Comparison of ENCODE assay signal across 16 mouse cellular contexts in the genomic region with DNA sequence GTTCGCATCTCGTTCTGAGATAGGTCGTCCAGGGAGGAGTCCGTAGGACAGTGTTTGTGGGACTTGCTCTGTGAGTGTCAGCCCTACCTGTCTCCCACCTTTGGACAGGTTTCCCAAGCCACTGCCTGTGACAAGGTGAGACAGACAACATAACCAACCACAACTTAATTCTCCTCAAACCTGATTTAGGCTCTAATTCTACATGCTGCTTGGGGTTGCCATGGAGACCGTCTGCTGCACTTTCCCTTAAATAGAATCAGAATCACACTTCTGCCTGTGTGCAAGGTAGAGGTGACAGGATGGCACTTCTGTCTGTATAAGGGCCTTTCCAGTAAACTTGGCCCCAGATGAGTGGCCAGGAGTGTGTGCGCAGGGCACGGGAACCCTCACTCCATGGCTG.
A peak's percentile ranks its signal among the peaks of the same experiment; 100 is the strongest.
DNase-seq lines count a peak whose midpoint lies in the region; ATAC-seq and TF ChIP-seq lines count a peak whose summit lies in the region.
"Had no signal": no experiment of that assay in that cellular context is flagged by ENCODE, and none has a peak within 500 bp of the region (broad histone marks: within the 10 kb centered on the region; RNA-seq: fewer than 3 reads in every experiment).

No protein-coding gene starts in this region.

- ATAC-seq in hindbrain, postnatal 0 days = peak; percentile 8; the same call in 1 of the 2 replicates
- peak; percentile 50; the same call in 1 of the 2 replicates for ATAC-seq in forebrain, embryonic 14.5 days
- no peak for ATAC-seq in megakaryocyte, adult 5-6 weeks (ENCODE audit: poor library complexity, severe bottlenecking)
- ATAC-seq in lung, postnatal 0 days = no peak

- no peaks in the 10 kb centered on the region for H3K27me3 ChIP-seq in hindbrain, postnatal 0 days (ENCODE audit: insufficient read depth, low read length)
- H3K27me3 ChIP-seq in hindbrain, embryonic 10.5 days (ENCODE audit: insufficient read depth, poor library complexity, severe bottlenecking) = peaks cover 42% of the 10 kb centered on the region
- H3K27me3 ChIP-seq in forebrain, embryonic 14.5 days (replicated peaks; ENCODE audit: control insufficient read depth, insufficient read depth, low read length) = no peaks in the 10 kb centered on the region
- no peaks in the 10 kb centered on the region for H3K27me3 ChIP-seq in lung, postnatal 0 days (replicated peaks; ENCODE audit: insufficient read depth, low read length)
- H3K27me3 ChIP-seq: neural tube, embryonic 13.5 days had no signal

- WGBS in hindbrain, postnatal 0 days = 69% methylated on average over 7 of the region's 7 CpGs
- 93% methylated on average over 7 of the region's 7 CpGs for WGBS in hindbrain, embryonic 10.5 days
- WGBS in forebrain, embryonic 14.5 days = 84% methylated on average over 7 of the region's 7 CpGs
- 64% methylated on average over 7 of the region's 7 CpGs for WGBS in lung, postnatal 0 days

- intact Hi-C loops in left cerebral cortex, adult 2 months (cut with DNase I) = no loop called here

- H3K4me1 ChIP-seq in hindbrain, postnatal 0 days (ENCODE audit: insufficient read depth, low read length) = peaks cover 20% of the 10 kb centered on the region
- peaks cover 51% of the 10 kb centered on the region for H3K4me1 ChIP-seq in hindbrain, embryonic 10.5 days (replicated peaks)
- peaks cover 4% of the 10 kb centered on the region; the same call in 1 of the 2 replicates for H3K4me1 ChIP-seq in forebrain, embryonic 14.5 days (ENCODE audit: control insufficient read depth, insufficient read depth, low read length)
- H3K4me1 ChIP-seq in lung, postnatal 0 days (ENCODE audit: insufficient read depth, low read depth, low read length) = peaks cover 6% of the 10 kb centered on the region

- no peaks in the 10 kb centered on the region for H3K36me3 ChIP-seq in hindbrain, postnatal 0 days (ENCODE audit: insufficient read depth, low read length)
- H3K36me3 ChIP-seq in hindbrain, embryonic 10.5 days = no peaks in the 10 kb centered on the region
- no peaks in the 10 kb centered on the region for H3K36me3 ChIP-seq in forebrain, embryonic 14.5 days (ENCODE audit: control insufficient read depth, insufficient read depth, low read length)
- no peaks in the 10 kb centered on the region for H3K36me3 ChIP-seq in lung, postnatal 0 days (ENCODE audit: insufficient read depth, low read length)
- H3K36me3 ChIP-seq: midbrain, embryonic 12.5 days; neural tube, embryonic 13.5 days had no signal

- no peaks in the 10 kb centered on the region for H3K9me3 ChIP-seq in hindbrain, postnatal 0 days (ENCODE audit: low read length)
- peaks cover 5% of the 10 kb centered on the region; the same call in 1 of the 2 replicates for H3K9me3 ChIP-seq in hindbrain, embryonic 10.5 days
- no peaks in the 10 kb centered on the region for H3K9me3 ChIP-seq in forebrain, embryonic 14.5 days (replicated peaks; ENCODE audit: control insufficient read depth, low read length)
- H3K9me3 ChIP-seq in lung, postnatal 0 days (ENCODE audit: low read length) = no peaks in the 10 kb centered on the region
- H3K9me3 ChIP-seq: neural tube, embryonic 13.5 days had no signal

- no peak for TF ChIP-seq CTCF in hindbrain, postnatal 0 days (IDR thresholded peaks at IDR 0.05; ENCODE audit: low read depth)
- no peak for TF ChIP-seq CTCF in left cerebral cortex, adult 2 months (IDR thresholded peaks at IDR 0.05)
- no peak for TF ChIP-seq CTCF in lung, postnatal 0 days (IDR thresholded peaks at IDR 0.05)

- no peak overlapping the region for H3K9ac ChIP-seq in hindbrain, postnatal 0 days (replicated peaks; ENCODE audit: low read length)
- no peak overlapping the region for H3K9ac ChIP-seq in forebrain, embryonic 14.5 days (ENCODE audit: low read length)
- no peak overlapping the region for H3K9ac ChIP-seq in lung, postnatal 0 days (replicated peaks; ENCODE audit: low read depth)
- H3K9ac ChIP-seq: midbrain, embryonic 12.5 days; neural tube, embryonic 13.5 days had no signal

- DNase-seq in hindbrain, postnatal 0 days (ENCODE audit: low spot score) = peak; percentile 65
- no peak for DNase-seq in hindbrain, embryonic 10.5 days (ENCODE audit: low spot score)
- DNase-seq in forebrain, embryonic 14.5 days (ENCODE audit: low spot score) = peak; percentile 67
- peak; percentile 37 to 63 for DNase-seq in left cerebral cortex, adult 2 months (ENCODE audit: extremely low spot score in 1 of 2, low spot score in 2 of 2)
- peak; percentile 75 to 91 for DNase-seq in right cerebral cortex, postnatal 10 days (ENCODE audit: low spot score in 2 of 2)
- no peak for DNase-seq in lung, postnatal 0 days (ENCODE audit: low spot score)
- no peak for DNase-seq in adrenal gland, postnatal 14 days
- DNase-seq: cerebellum, adult 9-11 months; heart, adult 2 months; heart, postnatal 4 days; kidney, adult 8-10 months; lung, postnatal 10 days; thymus, postnatal 36 days had no signal

- TF ChIP-seq EP300 in lung, postnatal 0 days (IDR thresholded peaks at IDR 0.05) = no peak

- H3K4me2 ChIP-seq in hindbrain, postnatal 0 days (ENCODE audit: low read depth, low read length) = no peak overlapping the region
- H3K4me2 ChIP-seq in forebrain, embryonic 14.5 days (ENCODE audit: low read length) = no peak overlapping the region
- no peak overlapping the region for H3K4me2 ChIP-seq in lung, postnatal 0 days (replicated peaks; ENCODE audit: low read depth, low read length)
- H3K4me2 ChIP-seq: midbrain, embryonic 12.5 days; neural tube, embryonic 13.5 days had no signal

- H3K27ac ChIP-seq in hindbrain, postnatal 0 days = peak overlapping the region; percentile 51; the same call in 1 of the 2 replicates
- no peak overlapping the region for H3K27ac ChIP-seq in hindbrain, embryonic 10.5 days
- H3K27ac ChIP-seq in forebrain, embryonic 14.5 days (ENCODE audit: low read depth, low read length) = peak overlapping the region; percentile 63
- peak overlapping the region; percentile 70 for H3K27ac ChIP-seq in left cerebral cortex, adult 2 months
- H3K27ac ChIP-seq in lung, postnatal 0 days (ENCODE audit: low read length) = no peak overlapping the region
- H3K27ac ChIP-seq: heart, adult 2 months; midbrain, embryonic 12.5 days; neural tube, embryonic 13.5 days had no signal

- no peak overlapping the region for H3K4me3 ChIP-seq in hindbrain, postnatal 0 days (ENCODE audit: low read length)
- H3K4me3 ChIP-seq in hindbrain, embryonic 10.5 days = no peak overlapping the region
- no peak overlapping the region for H3K4me3 ChIP-seq in forebrain, embryonic 14.5 days (ENCODE audit: low read depth, low read length)
- no peak overlapping the region for H3K4me3 ChIP-seq in left cerebral cortex, adult 2 months
- H3K4me3 ChIP-seq in lung, postnatal 0 days (ENCODE audit: low read depth, low read length) = no peak overlapping the region
- H3K4me3 ChIP-seq: heart, adult 2 months; midbrain, embryonic 12.5 days; neural tube, embryonic 13.5 days had no signal

Comparison
In these comparisons a context has a peak if more than half of its experiments do, and no peak if none do; other contexts are left out.
1. DNase-seq: peak in hindbrain, postnatal 0 days (single experiment), forebrain, embryonic 14.5 days (single experiment), left cerebral cortex, adult 2 months (2 of 2) and right cerebral cortex, postnatal 10 days (2 of 2); none in hindbrain, embryonic 10.5 days (single experiment), lung, postnatal 0 days (single experiment) and adrenal gland, postnatal 14 days (single experiment).
2. H3K27ac ChIP-seq: peak in hindbrain, postnatal 0 days (single experiment), forebrain, embryonic 14.5 days (single experiment) and left cerebral cortex, adult 2 months (single experiment); none in hindbrain, embryonic 10.5 days (single experiment) and lung, postnatal 0 days (single experiment).
3. ATAC-seq: peak in hindbrain, postnatal 0 days (single experiment) and forebrain, embryonic 14.5 days (single experiment); none in megakaryocyte, adult 5-6 weeks (single experiment) and lung, postnatal 0 days (single experiment).